Mouse (Mus musculus) CD8-positive naive resting alpha-beta T cell, adult 2 months (primary cell): Measurements from ENCODE around the gene Pglyrp4.
"Not testable (repeated sequence)": the region's sequence is repeated elsewhere in the genome, so short reads cannot be mapped to it uniquely, and the experiment has no call there.

ENCODE experiments used
- DNase-seq, 2 experiments: peaks; one replicate each; pipeline ENCODE4 v3.0.0; 2022; ENCODE audit warnings: low read depth in 2 of 2, low spot score in 2 of 2

The Pglyrp4 gene

GRCm38 (mm10) chr3:90726606-90727005 lies at the start of gene Pglyrp4:
Pglyrp4 (plus strand) TSS chr3:90726906.
- DNase-seq: no peak

- no peak for DNase-seq
Observed at GRCm38 (mm10) chr3:90678656-90679055, 48.0 kb upstream of the Pglyrp4 start.

- DNase-seq: no peak
Observed at GRCm38 (mm10) chr3:90683929-90684328, 42.8 kb upstream of the Pglyrp4 start.

GRCm38 (mm10) chr3:90686835-90687234 lies 39.9 kb upstream of the Pglyrp4 start:
- DNase-seq: no peak

- DNase-seq: no peak
Observed at GRCm38 (mm10) chr3:90693496-90693895, 33.2 kb upstream of the Pglyrp4 start.

GRCm38 (mm10) chr3:90695613-90696012 lies 31.1 kb upstream of the Pglyrp4 start, which contains the start of gene S100a9:
S100a9 (minus strand) TSS chr3:90695721.
- no peak for DNase-seq

- no peak for DNase-seq
Observed at GRCm38 (mm10) chr3:90702244-90702643, 24.5 kb upstream of the Pglyrp4 start.

GRCm38 (mm10) chr3:90708523-90709202 lies 18.0 kb upstream of the Pglyrp4 start:
- DNase-seq: peak in 1 of 2 experiments; percentile 19

GRCm38 (mm10) chr3:90709591-90710460 lies 16.9 kb upstream of the Pglyrp4 start:
- DNase-seq: peak; percentile 73 to 81

- no peak for DNase-seq
Observed at GRCm38 (mm10) chr3:90749658-90750057, 23.0 kb downstream of the Pglyrp4 start.

GRCm38 (mm10) chr3:90777776-90778175 lies 51.1 kb downstream of the Pglyrp4 start, which contains the start of gene Gm5849:
Gm5849 (minus strand) TSS chr3:90777876.
- not testable (repeated sequence) for DNase-seq
